ENCODE assay signal across 18 mouse cellular contexts in the genomic region with DNA sequence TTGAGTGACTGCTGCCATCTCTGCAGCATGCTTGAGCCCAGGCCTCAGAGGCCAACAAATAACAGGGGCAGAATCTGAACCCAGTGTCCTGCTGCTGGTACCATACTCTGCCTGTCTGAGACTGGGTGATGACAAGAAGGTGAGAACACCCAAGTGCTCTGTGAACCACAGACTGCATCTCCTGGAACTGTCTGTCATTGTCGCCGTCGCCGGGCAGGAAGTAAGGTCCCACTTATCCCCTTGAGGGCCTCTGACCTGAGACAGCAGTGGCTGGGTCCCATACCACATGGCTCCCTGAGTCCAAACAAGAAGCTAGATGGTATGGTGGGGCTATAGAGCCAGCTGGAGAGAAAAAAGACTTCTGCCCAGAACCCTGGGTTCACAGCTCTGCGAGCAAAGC.
A peak's percentile ranks its signal among the peaks of the same experiment; 100 is the strongest.
DNase-seq lines count a peak whose midpoint lies in the region; ATAC-seq and TF ChIP-seq lines count a peak whose summit lies in the region.
"Had no signal": no experiment of that assay in that cellular context is flagged by ENCODE, and none has a peak within 500 bp of the region (broad histone marks: within the 10 kb centered on the region; RNA-seq: fewer than 3 reads in every experiment).

No protein-coding gene starts in this region.

- H3K27ac ChIP-seq in heart, embryonic 10.5 days = peak overlapping the region; percentile 69; the same call in 1 of the 2 replicates
- H3K27ac ChIP-seq in heart, adult 2 months = no peak overlapping the region
- 0 out of 2 replicates have a peak overlapping the region, but pooled peaks have one; percentile 22 for H3K27ac ChIP-seq in midbrain, embryonic 12.5 days (replicated peaks)
- H3K27ac ChIP-seq in midbrain, embryonic 14.5 days (replicated peaks; ENCODE audit: low read depth, low read length) = no peak overlapping the region
- H3K27ac ChIP-seq: liver, embryonic 13.5 days; neural tube, embryonic 15.5 days had no signal

- no peak for ATAC-seq in midbrain, embryonic 12.5 days (ENCODE audit: low FRiP score, low read depth)
- ATAC-seq in midbrain, embryonic 14.5 days (ENCODE audit: low FRiP score, low TSS enrichment) = no peak
- peak; percentile 78 for ATAC-seq in inflammation-experienced regulatory T-cells, adult 6 months
- ATAC-seq: forebrain, embryonic 16.5 days had no signal

- no peak for DNase-seq in heart, embryonic 10.5 days (ENCODE audit: low spot score)
- DNase-seq in heart, adult 2 months = no peak
- DNase-seq in midbrain, embryonic 14.5 days = no peak
- DNase-seq in thymus, postnatal 14 days = peak; percentile 69
- no peak for DNase-seq in left cerebral cortex, adult 8-10 months (ENCODE audit: low spot score in 2 of 2)
- no peak for DNase-seq in gastrocnemius, postnatal 25 days
- DNase-seq: cerebellum, adult 11 months; gastrocnemius, postnatal 14 days; kidney, adult 18-20 months; kidney, postnatal 25 days; left cerebral cortex, postnatal 4 days; liver, embryonic 13.5 days; lung, postnatal 4 days had no signal

- no peaks in the 10 kb centered on the region for H3K9me3 ChIP-seq in heart, embryonic 10.5 days
- H3K9me3 ChIP-seq in midbrain, embryonic 12.5 days = no peaks in the 10 kb centered on the region
- H3K9me3 ChIP-seq in midbrain, embryonic 14.5 days (ENCODE audit: control insufficient read depth, low read length) = no peaks in the 10 kb centered on the region
- H3K9me3 ChIP-seq: liver, embryonic 13.5 days; neural tube, embryonic 15.5 days had no signal

- H3K9ac ChIP-seq in heart, adult 2 months (ENCODE audit: low read depth, low read length) = no peak overlapping the region
- no peak overlapping the region for H3K9ac ChIP-seq in midbrain, embryonic 12.5 days (replicated peaks)
- H3K9ac ChIP-seq in midbrain, embryonic 14.5 days (replicated peaks; ENCODE audit: low read length) = no peak overlapping the region
- H3K9ac ChIP-seq: liver, embryonic 13.5 days; neural tube, embryonic 15.5 days had no signal

- TF ChIP-seq CTCF in heart, adult 2 months (IDR thresholded peaks at IDR 0.05) = no peak

- peaks cover 35% of the 10 kb centered on the region for H3K36me3 ChIP-seq in heart, embryonic 10.5 days
- peaks cover 3% of the 10 kb centered on the region for H3K36me3 ChIP-seq in heart, adult 2 months (ENCODE audit: control insufficient read depth, insufficient read depth, low read length)
- H3K36me3 ChIP-seq in midbrain, embryonic 12.5 days = peaks cover 32% of the 10 kb centered on the region
- peaks cover 8% of the 10 kb centered on the region; the same call in 1 of the 2 replicates for H3K36me3 ChIP-seq in midbrain, embryonic 14.5 days (ENCODE audit: control insufficient read depth, insufficient read depth, low read length)
- H3K36me3 ChIP-seq: G1E; neural tube, embryonic 15.5 days had no signal

- no peak for TF ChIP-seq POLR2A in heart, adult 2 months (IDR thresholded peaks at IDR 0.05; ENCODE audit: insufficient read depth, low read depth, low read length)

- no peaks in the 10 kb centered on the region for H3K27me3 ChIP-seq in heart, embryonic 10.5 days (ENCODE audit: insufficient read depth, poor library complexity, severe bottlenecking)
- H3K27me3 ChIP-seq in heart, adult 2 months (ENCODE audit: control insufficient read depth, insufficient read depth, low read length) = no peaks in the 10 kb centered on the region
- H3K27me3 ChIP-seq in midbrain, embryonic 12.5 days = no peaks in the 10 kb centered on the region
- no peaks in the 10 kb centered on the region for H3K27me3 ChIP-seq in midbrain, embryonic 14.5 days (ENCODE audit: control insufficient read depth, insufficient read depth, low read length)
- H3K27me3 ChIP-seq: liver, embryonic 13.5 days; neural tube, embryonic 15.5 days had no signal

- 38% methylated on average over 5 of the region's 5 CpGs for WGBS in heart, embryonic 10.5 days
- WGBS in heart, adult 2 months = 42% methylated on average over 5 of the region's 5 CpGs
- 87% methylated on average over 5 of the region's 5 CpGs for WGBS in midbrain, embryonic 12.5 days
- whole genome bisulfite sequencing in midbrain, embryonic 14.5 days = 93% methylated on average over 5 of the region's 5 CpGs

- H3K79me2 ChIP-seq in heart, adult 2 months (replicated peaks; ENCODE audit: control insufficient read depth, insufficient read depth, low read length) = peaks cover 2% of the 10 kb centered on the region

- no peak overlapping the region for H3K4me2 ChIP-seq in midbrain, embryonic 12.5 days (replicated peaks)
- H3K4me2 ChIP-seq in midbrain, embryonic 14.5 days (ENCODE audit: low read length) = no peak overlapping the region
- H3K4me2 ChIP-seq: liver, embryonic 13.5 days; neural tube, embryonic 15.5 days had no signal

- H3K4me3 ChIP-seq in heart, embryonic 10.5 days = no peak overlapping the region
- no peak overlapping the region for H3K4me3 ChIP-seq in heart, adult 2 months
- no peak overlapping the region for H3K4me3 ChIP-seq in midbrain, embryonic 12.5 days
- no peak overlapping the region for H3K4me3 ChIP-seq in midbrain, embryonic 14.5 days (replicated peaks; ENCODE audit: low read depth, low read length)
- H3K4me3 ChIP-seq: liver, embryonic 13.5 days; neural tube, embryonic 15.5 days had no signal

- H3K4me1 ChIP-seq in heart, embryonic 10.5 days = peaks cover 99% of the 10 kb centered on the region
- H3K4me1 ChIP-seq in heart, adult 2 months (ENCODE audit: control insufficient read depth, insufficient read depth, low read length) = peaks cover 29% of the 10 kb centered on the region
- peaks cover 51% of the 10 kb centered on the region for H3K4me1 ChIP-seq in midbrain, embryonic 12.5 days
- H3K4me1 ChIP-seq in midbrain, embryonic 14.5 days (ENCODE audit: control insufficient read depth, insufficient read depth, low read length) = peaks cover 46% of the 10 kb centered on the region

- no peak for TF ChIP-seq EP300 in heart, adult 2 months (IDR thresholded peaks at IDR 0.05; ENCODE audit: insufficient read depth, low read depth, low read length)

- intact Hi-C loops in heart, adult 2 months (cut with DNase I) = loop anchor here (2.0 to 10.0 kb wide), 3 partner anchors 13 to 655 kb away; no protein-coding TSS in a partner anchor

Comparison
In these comparisons a context has a peak if more than half of its experiments do, and no peak if none do; other contexts are left out.
1. H3K27ac ChIP-seq: peak in heart, embryonic 10.5 days (single experiment) and midbrain, embryonic 12.5 days (single experiment); none in heart, adult 2 months (single experiment) and midbrain, embryonic 14.5 days (single experiment).